Mouse (Mus musculus): ENCODE results near the gene Slc9a6.
A peak's percentile ranks its signal among the peaks of the same experiment; 100 is the strongest.

The Slc9a6 gene

GRCm38 (mm10) chrX:56667296-56667695 is 57.7 kb downstream of the Slc9a6 start:
- DNase-seq, result peak; percentile 32

- no peak for DNase-seq
Observed at GRCm38 (mm10) chrX:56668051-56668450, 58.5 kb downstream of the Slc9a6 start.

- no peak for DNase-seq
Observed at GRCm38 (mm10) chrX:56668501-56668900, 58.9 kb downstream of the Slc9a6 start.

GRCm38 (mm10) chrX:56675556-56675955 is 66.0 kb downstream of the Slc9a6 start:
- no peak for DNase-seq

GRCm38 (mm10) chrX:56677736-56678135 is 68.2 kb downstream of the Slc9a6 start:
- peak; percentile 51 for DNase-seq

- DNase-seq, result no peak
Observed at GRCm38 (mm10) chrX:56679066-56679465, 69.5 kb downstream of the Slc9a6 start.

- DNase-seq, result no peak
Observed at GRCm38 (mm10) chrX:56682156-56682720, 72.7 kb downstream of the Slc9a6 start.

GRCm38 (mm10) chrX:56683521-56683920 is 74.0 kb downstream of the Slc9a6 start:
- DNase-seq, result no peak

- no peak for DNase-seq
Observed at GRCm38 (mm10) chrX:56692554-56692953, 83.0 kb downstream of the Slc9a6 start.

- DNase-seq, result no peak
Observed at GRCm38 (mm10) chrX:56694539-56694938, 85.0 kb downstream of the Slc9a6 start.

GRCm38 (mm10) chrX:56697199-56697780 is 87.7 kb downstream of the Slc9a6 start:
- DNase-seq, result no peak

GRCm38 (mm10) chrX:56697886-56698285 is 88.3 kb downstream of the Slc9a6 start:
- no peak for DNase-seq

GRCm38 (mm10) chrX:56701261-56701660 is 91.7 kb downstream of the Slc9a6 start:
- no peak for DNase-seq

- no peak for DNase-seq
Observed at GRCm38 (mm10) chrX:56703965-56704562, 94.5 kb downstream of the Slc9a6 start.

- no peak for DNase-seq
Observed at GRCm38 (mm10) chrX:56708592-56709370, 99.2 kb downstream of the Slc9a6 start.

- no peak for DNase-seq
Observed at GRCm38 (mm10) chrX:56710522-56710921, 101.0 kb downstream of the Slc9a6 start.

- no peak for DNase-seq
Observed at GRCm38 (mm10) chrX:56712666-56713065, 103.1 kb downstream of the Slc9a6 start.

All from right cerebral cortex, adult 18-20 months (tissue).